Mouse (Mus musculus): Measurements from ENCODE around the gene Nr2f6. TPM values are rescaled to one million over a fixed set of nuclear protein-coding genes. Genes with fewer than 3 reads are reported as not detected.
A peak's percentile ranks its signal among the peaks of the same experiment; 100 is the strongest.

The Nr2f6 gene
- 10 to 100 TPM; 21.6 to 21.7 TPM for total RNA-seq (2021)
- long read RNA-seq, experiment 1, transcript Nr2f6-201 (4 exons, 2,218 nt) = major isoform, 47 of 428 reads
- long read RNA-seq, experiment 1, partial matches to known transcripts = 2 of 428 reads
- long read RNA-seq, experiment 1, other reads (novel, unspliced or antisense) = 379 of 428 reads
- long read RNA-seq, experiment 2, transcript Nr2f6-201 (4 exons, 2,218 nt) = major isoform, 78 of 322 reads
- long read RNA-seq, experiment 2, partial matches to known transcripts = 1 of 322 reads
- long read RNA-seq, experiment 2, other reads (novel, unspliced or antisense) = 243 of 322 reads

DNA sequence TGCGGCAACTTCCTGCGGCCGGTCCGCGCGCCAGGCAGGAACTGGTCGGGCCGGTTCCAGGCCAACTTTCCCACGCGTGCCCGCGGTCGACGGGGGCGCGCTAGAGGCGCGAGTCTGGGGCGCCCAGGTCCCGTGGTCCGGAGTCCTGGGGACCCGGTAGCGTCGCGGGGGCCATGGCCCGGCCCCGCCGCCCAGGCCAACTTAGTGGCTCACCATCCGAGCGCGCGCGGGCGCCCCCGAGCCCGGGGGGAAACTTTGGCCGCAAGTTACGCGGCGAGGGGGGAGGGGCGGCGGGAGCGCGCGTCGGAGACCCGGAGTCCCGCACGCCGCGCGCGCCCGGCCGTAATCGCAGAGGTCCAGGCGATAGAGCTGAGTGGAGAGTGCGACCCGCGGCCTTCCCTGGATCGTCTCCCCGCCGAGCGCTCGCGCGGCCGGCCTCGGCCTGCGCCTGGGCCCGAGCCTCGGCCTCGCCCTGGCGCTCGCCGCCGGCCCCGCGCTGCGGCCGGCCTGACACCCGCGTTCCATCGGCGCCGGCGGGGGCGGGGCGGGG is at the start of gene Nr2f6:
TSS of gene Nr2f6 (minus strand) at position 540 of the 550 bp plus-strand sequence.
- peak; percentile 72 for DNase-seq

DNA sequence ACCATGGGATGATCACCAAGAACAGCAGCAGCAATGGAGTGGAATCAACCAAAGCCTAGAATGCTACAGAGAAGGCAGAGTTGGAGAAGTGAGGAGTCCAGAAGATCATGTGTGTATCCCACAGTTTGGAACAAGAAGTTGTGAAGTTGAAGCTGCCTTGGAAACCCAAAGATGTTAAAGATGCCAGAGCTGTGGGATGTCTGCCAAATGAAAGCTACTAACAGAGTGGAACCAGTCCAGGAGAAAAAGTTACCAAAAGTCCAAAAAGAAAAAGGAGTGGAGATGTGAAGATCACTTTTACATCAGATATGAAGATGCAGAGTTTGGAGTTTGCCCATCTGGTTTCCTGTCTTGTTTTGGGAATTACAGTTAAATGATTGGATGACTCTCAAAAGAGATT is 40.4 kb upstream of the Nr2f6 start:
- DNase-seq = no peak

DNA sequence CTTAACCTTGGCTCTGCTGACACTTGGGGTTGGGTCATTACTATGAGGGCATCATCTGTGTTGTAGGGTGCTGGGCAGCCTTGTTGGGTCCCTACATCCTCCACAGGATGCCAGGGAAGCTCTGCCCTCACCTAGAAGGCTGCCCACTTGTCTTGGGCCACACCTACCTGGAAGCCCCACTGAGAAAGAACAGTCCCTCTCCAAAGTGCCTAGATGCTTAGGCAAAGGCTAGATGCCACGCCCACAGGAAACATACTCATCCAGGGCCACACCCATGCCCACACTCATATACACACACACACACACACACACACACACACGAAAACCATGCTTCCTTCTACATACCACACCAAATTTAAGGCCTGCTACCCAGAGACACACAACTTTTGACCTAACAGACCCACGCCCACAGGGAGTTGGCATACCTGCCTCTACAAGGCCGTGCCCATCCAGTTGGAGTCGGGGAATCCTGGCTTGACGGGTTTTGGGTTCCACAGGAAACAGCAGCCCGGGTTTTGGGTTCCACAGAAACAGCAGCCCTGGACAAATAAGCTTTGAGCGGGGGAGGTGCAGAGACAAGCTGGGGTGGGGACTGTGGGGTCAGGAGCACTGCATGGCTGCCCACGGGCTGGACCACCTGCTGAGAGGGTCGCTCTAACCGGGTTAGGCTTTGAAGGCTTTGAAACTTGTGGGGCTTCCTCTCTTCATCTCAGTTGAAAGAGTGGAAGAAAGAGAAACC is 29.9 kb upstream of the Nr2f6 start:
- no peak for DNase-seq

DNA sequence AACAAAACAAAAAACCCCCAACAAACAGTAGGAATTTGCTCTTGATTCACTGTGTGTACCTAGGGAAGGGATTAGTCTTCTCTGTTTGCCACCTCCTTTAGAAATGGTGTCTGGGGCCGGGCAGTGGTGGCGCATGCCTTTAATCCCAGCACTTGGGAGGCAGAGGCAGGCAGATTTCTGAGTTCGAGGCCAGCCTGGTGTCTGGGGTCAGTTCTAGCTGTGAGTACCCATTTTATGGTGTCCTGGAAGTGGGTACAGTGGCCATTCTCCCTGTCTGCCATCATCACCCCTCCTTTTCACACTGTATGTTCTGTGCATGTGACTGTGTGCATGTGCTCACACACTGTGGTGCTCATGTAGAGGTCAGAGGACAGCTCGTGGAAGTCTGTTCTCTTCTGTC is 26.5 kb upstream of the Nr2f6 start:
- no peak for DNase-seq

DNA sequence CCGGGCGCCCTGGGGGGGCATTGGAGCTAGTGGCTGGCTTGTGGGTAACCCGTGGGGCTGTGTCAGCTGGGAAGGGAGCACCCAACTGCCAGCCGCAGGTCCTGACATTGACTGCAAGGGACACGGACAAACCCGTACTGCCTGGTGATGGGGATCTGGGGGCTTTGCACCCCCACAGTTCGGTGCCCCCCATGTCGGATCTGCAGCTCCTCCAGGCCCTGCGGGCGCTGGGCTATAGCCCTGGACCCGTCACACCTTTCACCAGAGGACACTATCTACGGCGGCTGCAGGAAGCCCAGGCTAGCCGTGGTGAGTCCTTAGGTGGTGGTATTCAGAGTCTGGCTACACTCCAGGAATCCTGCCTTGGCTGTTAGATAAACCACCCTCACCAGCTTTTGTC is 25.7 kb upstream of the Nr2f6 start:
- DNase-seq = no peak

DNA sequence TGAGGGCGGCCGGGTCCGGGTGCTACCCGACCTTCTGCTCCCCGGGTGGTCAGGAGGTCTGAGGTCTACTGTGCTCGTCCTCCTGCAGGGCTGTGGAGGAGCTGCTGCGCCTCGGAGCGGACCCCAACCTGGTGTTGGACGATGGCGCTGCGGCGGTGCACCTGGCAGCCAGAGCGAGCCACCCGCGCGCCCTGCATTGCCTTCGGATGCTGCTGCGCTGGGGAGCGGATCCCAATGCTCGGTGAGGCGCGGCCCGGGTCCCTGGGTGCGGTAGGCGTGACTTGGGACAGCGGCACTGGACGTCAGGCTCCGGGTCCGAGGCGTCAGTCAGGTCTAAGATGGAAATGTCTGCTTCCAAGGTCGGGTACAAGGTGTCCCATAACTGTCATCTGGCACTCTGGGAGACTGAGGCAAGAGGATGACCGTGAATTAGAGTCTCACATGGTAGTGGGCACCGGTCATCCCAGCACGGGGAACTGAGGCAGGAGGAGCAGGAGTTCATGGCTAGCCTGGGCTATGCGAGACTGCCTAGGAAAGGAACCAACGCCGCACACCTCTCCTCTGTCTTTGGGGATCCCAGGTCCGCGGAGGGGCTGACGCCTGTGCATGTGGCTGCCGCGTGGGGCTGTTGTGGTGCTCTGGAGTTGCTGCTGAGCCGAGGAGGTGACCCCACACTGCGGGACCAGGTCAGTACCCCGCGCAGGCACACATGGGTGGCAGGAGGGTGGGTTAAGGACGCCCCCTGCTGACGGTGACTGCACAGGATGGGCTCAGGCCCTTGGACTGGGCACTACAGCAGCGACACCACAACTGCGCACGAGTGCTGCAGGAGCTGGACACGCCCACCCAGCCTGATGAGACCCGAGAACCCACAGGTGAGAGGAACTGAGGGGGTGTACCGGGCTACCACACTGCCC is 24.6 kb upstream of the Nr2f6 start:
- no peak for DNase-seq

DNA sequence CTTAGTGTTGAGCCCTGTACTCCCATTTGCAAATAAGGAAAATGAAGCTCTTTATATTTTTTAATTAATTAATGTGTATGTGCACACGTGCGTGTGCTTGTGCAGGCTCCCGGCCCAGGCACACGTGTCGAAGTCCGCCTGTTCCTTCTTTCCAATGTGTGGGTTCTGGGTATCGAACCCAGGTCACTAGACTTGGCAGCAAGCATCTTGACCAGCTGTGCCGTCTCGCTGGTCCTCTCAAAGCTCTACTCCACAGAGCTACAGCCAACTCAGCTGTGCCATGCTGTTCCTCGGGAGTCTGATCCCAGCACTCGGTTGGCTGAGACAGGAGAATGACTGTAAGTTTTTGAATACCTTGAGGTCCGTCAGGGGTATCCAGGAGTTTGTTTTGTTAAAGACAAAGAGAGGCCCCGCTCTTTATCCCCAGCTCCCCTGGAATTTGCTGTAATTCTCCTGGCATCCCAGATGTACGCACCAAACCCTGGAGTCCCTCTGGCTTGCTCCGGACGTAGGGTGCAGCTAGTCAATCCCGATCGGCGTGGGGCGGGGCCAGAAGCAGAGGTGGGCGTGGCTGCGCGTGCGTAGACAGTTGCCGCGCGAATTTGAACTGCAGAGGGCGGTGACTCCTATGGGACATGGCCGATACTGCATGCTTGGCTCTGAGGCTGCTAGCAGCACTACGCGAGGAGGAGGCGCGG is 23.8 kb upstream of the Nr2f6 start, which contains the start of gene Ankle1:
TSS of gene Ankle1 (plus strand) at position 610 of the 698 bp plus-strand sequence.
- DNase-seq = peak; percentile 90

DNA sequence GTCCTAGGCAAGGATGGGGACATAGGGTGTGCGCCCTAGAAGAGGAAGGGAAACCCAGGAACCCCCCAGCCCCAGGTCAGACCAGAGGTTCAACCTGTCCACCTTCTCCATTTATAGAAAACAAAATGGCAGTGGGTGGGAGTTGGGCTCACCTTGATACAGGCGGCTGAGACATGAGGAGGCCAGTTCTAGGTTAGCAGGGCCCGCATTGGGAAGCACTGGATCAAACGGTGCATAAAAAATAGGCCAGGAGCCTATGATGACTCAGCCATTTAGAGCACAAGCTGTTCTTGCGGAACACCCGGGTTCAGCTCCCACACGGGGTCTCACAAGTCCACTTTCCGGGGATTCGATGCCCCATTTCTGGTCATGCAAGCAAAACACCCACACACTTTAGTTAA is 23.2 kb upstream of the Nr2f6 start:
- no peak for DNase-seq

DNA sequence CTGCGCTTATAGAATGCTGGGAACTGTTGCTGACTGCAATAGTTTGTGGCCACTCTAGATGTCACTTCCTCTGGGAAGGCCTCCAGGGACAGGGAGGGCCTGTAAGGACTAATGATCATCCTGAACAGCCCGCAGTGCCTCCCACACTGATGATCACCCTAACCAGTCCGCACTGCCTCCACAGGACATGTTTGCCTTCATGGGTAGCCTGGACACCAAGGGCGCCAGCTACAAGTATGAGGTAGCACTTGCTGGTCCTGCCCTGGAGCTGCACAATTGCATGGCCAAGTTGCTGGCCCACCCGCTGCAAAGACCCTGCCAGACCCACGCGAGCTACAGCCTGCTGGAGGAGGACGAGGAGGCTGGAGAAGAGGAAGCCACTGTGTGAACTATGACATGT is 22.3 kb upstream of the Nr2f6 start:
- DNase-seq = no peak

DNA sequence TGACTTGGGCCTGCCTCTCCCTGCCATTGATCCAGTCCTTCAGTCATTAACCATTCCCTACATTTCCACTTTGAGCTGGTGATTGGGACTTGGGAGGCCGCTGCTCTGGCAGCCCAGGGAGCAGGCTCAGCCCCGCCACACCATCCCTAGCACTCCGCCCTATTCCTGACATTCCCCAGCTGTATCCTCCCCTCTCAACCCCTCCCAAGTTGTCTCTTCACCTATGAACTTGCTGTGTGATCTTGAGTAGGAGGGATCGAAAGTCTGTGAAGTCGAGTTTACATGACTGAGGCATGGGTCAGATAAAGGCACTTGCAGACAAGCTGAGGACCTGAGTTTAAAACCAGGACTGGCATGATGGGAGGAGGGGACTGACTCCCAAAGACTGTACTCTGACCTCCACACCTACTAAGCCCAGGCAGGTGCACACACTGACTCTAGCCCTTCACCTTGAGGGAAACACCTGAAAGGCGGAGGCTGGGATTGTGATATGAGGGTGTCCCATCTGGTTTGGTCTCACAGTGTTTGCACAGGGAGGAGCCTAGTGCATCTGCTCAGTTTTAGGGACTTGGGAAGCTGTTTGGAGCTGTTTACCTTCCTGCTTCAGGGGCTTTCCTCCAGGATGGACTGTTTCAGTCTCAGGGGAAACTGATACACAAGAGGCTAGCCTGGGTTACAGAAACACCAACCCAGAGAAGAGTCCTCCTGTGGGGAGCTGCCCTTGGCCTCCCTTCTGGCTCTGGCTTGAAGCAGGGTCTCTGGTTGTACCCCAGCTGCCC is 21.5 kb upstream of the Nr2f6 start:
- no peak for DNase-seq

DNA sequence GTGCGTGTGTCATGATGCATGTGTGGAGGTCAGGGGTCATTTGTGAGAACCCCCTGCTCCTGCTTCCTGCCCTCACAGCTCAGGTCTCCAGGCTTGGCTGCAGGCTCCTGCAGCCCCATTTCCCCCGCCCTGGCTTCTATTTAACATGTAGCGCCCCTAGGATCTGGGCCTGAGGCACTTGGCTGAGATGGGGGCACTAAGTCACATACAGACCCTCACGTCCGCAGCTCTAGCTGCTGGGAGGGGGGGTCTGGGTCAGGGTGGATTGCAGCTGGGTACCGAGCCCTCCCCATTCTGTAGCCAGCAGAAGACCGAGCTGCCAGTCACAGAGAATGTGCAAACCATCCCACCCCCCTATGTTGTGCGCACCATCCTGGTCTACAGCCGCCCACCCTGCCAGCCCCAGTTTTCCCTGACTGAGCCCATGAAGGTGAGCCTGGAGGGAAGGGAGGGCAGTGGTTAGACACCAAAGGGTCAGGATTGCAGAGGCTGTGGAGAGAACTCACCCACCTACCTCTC is 20.7 kb upstream of the Nr2f6 start:
- DNase-seq = no peak

DNA sequence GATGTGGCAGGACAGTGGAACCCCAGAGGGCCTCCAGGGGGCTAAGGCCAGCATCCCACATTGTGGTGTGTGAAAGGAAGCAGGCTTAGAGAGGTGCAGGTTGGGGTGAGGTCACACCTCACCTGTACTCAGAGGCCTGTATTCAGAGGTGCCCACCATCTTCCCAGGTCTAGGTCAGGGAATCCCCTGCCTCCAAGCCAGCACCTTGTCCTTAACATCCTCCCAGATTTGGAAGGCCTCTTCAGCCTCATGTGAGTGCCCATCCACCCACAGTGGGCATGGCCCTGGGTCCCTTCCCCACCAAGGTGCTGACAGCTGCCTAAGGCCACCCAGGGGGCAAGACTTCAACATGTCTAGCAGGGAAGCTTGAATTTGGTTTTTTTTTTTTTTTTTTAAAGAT is 19.7 kb upstream of the Nr2f6 start:
- DNase-seq = no peak

DNA sequence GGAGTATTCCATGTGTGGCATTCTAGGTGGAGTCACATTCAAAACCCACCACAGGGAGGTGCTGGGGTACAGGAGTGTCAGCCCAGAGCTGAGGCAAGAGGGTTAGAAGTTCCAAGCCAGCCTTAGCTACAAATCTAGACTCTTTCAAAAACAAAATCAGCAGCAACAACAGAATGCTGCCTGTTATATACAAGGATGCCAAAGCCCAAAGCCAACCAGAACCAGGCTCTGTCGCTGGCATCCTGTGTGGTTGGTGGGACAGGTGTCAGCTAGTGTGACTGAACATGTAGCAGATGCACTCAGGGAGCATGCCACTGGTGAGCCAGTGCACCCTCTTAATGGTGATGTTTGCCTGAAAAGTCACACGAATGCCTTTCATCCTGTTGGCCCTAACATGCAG is 19.1 kb upstream of the Nr2f6 start:
- no peak for DNase-seq

DNA sequence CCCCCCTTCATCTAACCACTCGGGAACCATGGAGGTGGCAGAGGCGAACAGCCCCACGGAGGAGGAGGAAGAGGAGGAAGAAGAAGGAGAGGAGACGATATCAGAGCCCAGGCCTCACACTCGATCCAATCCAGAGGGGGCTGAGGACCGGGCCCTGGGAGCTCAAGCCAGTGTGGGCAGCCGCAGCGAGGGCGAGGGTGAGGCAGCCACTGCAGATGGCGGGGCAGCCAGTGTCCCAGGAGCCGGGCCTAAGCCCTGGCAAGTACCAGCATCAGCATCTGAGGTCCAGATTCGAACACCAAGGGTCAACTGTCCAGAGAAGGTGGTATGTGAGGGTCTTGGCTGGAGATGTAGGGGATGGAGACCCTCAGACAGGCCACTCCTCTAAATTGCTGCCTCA is 15.9 kb upstream of the Nr2f6 start:
- DNase-seq = no peak

DNA sequence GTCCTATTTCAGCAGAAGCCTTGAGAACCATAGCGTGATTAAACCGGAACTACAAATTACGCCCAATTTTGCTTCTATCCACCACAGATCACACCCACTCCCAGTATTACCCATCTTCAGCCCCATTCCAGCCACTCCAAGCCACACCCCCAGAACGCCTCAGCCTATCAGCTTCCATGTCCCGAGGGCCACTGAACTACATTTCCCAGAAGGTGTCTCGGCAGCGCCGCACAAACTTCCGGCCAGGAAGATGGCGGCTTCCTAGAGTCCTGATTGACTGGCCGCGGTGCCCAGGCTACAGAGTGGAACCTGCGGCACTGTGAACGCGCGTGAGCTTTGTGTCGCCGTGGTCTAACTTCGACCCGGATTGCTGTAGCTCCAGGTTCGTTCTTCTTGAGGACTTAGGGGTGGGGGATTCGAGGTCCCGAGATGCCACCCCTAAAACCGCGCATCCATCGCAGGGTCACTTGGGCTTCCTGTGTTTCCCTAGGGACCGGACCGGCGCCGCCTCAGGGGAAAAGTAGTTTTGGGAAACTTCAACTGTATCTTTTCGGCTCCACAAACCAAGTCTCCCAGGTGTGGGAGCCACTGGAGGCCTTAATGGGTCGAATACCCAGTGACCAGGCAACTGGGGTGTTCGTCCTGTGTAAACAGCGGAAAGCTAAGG is 15.0 kb upstream of the Nr2f6 start, which contains the start of gene Babam1:
TSS of gene Babam1 (plus strand) at position 223 of the 667 bp plus-strand sequence.
- DNase-seq = peak; percentile 93

DNA sequence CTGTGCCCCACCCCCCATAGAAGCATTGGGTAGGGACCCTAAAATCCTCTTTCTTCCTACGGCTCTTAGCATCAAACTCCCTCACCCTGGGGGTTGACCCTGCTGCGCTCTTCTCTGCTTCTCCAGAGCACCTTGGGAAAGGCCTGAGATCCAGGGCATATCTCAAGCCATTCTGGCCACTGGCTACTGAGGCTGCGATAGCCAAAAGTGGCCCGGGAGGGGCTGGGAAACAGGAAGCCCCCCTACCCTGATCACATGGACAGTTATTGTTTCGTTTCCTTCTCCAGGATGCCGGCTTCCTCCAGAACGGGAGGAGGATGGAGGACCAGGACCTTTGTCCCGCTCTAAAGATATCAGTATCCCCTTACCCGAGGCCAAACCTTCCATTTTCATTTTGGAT is 13.9 kb upstream of the Nr2f6 start, which contains the start of gene Ushbp1:
TSS of gene Ushbp1 (minus strand) at position 174 of the 400 bp plus-strand sequence.
- DNase-seq = peak; percentile 40

DNA sequence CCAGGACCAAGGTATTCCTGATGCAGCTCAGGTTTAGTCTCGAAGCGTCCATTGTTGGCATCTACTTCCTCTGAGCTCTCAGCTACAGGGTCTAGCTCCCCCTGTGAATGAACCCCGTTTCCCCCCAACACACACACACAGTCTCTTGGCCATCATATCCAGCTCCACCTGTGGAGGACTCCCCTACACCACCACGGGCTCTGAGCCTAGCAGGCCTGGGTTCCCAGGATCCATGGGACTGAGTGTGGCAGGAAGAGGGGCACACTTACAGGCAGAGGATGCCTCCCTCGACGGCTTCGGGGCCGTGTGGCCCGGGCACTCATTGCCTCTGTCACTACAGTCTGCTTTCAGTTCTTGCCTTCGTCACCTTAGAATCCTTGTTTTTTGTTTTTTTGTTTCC is 13.3 kb upstream of the Nr2f6 start:
- DNase-seq = peak; percentile 6

DNA sequence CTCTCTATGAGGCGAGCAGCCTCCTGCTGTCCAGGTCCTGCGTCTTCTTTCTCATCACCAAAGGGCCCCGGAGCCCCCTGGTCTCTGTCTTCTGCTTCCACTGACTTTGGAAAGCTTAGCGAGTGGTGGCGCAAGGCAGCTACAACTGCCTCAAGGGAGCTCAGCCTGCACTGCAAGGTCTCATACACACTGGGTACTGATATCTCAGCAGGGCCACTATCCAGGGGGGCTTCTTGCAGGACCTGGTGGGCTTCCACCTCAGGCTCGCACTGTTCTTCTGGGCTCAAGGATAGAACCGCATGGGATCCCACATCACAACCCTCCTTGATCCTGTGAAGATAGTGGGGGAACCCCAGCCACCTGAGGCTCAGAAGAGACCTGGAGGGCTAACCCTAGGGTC is 12.7 kb upstream of the Nr2f6 start:
- peak; percentile 4 for DNase-seq

DNA sequence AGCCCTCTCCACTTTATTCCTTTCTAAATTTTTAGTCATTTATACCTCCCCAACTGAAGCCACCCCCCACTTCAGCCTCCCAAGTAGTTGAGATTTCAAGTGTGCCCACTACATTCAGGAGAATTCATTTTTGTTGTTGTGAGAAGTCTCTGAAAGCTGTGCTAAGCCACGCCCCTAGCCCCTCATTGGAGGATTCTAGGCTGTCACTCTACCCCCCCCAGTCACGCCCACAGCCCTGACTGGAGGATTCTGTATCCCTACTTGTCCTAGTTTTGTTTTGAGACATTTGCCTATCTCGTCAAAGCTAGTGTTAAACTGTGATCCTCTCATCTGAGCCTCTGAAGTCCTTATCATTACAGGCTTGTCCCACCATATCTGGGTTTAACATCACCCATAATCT is 11.1 kb upstream of the Nr2f6 start:
- DNase-seq = peak; percentile 19

DNA sequence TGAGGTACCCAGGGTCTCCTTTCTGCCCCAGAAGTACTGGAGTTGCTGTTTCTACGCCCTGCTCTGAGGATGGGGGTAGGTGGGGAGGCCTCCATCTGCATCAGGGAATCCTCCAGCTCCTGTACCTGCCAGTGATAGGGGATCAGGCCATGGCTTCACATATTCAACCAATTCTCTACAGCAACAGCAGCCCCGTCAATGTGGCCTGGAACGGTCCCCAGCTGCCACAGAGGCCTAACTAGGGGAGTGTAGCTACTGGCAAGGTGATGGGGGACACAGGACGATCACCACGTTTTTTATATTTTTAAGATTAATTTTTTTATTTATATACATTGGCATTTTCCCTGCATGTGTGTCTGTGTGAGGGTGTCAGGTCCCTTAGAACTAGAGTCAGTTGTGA is 10.6 kb upstream of the Nr2f6 start:
- peak; percentile 5 for DNase-seq
